Mouse (Mus musculus) liver, postnatal 0 days (tissue): Measurements from ENCODE around the gene Grin3b. TPM values are rescaled to one million over a fixed set of nuclear protein-coding genes. Genes with fewer than 3 reads are reported as not detected.

Experiments
- ATAC-seq: fragments of 200-750 bp; cut with Nextera tagmentation; 2 replicates; pipeline ENCODE4 v1.8.0; 2017; ENCODE audit warnings: mild to moderate bottlenecking, moderate library complexity
- DNase-seq: peaks from one replicate; pipeline ENCODE4 v3.0.0-alpha.2; 2016
- H3K27ac ChIP-seq: fragments of 300-500 bp; sonication (generic); 2 replicates; pipeline ENCODE4 v1.5.1; 2014; ENCODE audit warnings: antibody characterized with exemption, moderate library complexity, mild to moderate bottlenecking, low read depth
- H3K27me3 ChIP-seq: fragments of 300-500 bp; sonication (generic); 2 replicates; pipeline ENCODE4 v1.6.1; 2014; ENCODE audit warnings: low read length, control low read depth, mixed read lengths; ENCODE audit not compliant: insufficient read depth
- H3K36me3 ChIP-seq: fragments of 300-500 bp; sonication (generic); replicated peaks from 2 replicates; pipeline ENCODE4 v1.6.1; 2014; ENCODE audit warnings: mild to moderate bottlenecking, control low read depth, low read length, moderate library complexity, mixed read lengths; ENCODE audit not compliant: insufficient read depth
- H3K4me1 ChIP-seq: fragments of 300-500 bp; sonication (generic); 2 replicates; pipeline ENCODE4 v1.6.1; 2014; ENCODE audit warnings: antibody characterized with exemption, mild to moderate bottlenecking, control low read depth; ENCODE audit not compliant: insufficient read depth
- H3K4me2 ChIP-seq: fragments of 300-500 bp; sonication (generic); 2 replicates; pipeline ENCODE4 v1.6.1; 2014; ENCODE audit warnings: low read depth, mild to moderate bottlenecking, low read length, moderate library complexity, mixed read lengths
- H3K4me3 ChIP-seq: fragments of 300-500 bp; sonication (generic); 2 replicates; pipeline ENCODE4 v1.5.1; 2014; ENCODE audit warnings: low read depth, low read length
- H3K9ac ChIP-seq: fragments of 300-500 bp; sonication (generic); replicated peaks from 2 replicates; pipeline ENCODE4 v1.6.1; 2014; ENCODE audit warnings: mild to moderate bottlenecking, moderate library complexity
- H3K9me3 ChIP-seq: fragments of 300-500 bp; sonication (generic); 2 replicates; pipeline ENCODE4 v1.6.1; 2016; ENCODE audit warnings: mild to moderate bottlenecking, control low read depth, low read length, mixed read lengths
- CTCF ChIP-seq: sonication (generic); IDR thresholded peaks from 2 replicates; pipeline ENCODE4 v1.5.1; 2016; ENCODE audit warnings: antibody characterized with exemption, low read depth
- EP300 ChIP-seq: IDR thresholded peaks from 2 replicates; pipeline ENCODE4 v1.6.1; 2016; ENCODE audit warnings: antibody characterized with exemption, low read depth, mild to moderate bottlenecking
- WGBS: fragments of 180-500 bp; shearing (Covaris S2); extraction: QIAGEN DNeasy Blood & Tissue Kit; methylation state at CpG from one replicate; pipeline ENCODE4 v1.1.7; 2014; ENCODE audit not compliant: insufficient replicate concordance; 5-methylcytosine and 5-hydroxymethylcytosine counted together
- polyA plus RNA-seq: library from polyadenylated mRNA; unstranded; fragments of >200 nt; fragmentation: Nextera tagmentation; extraction: Ambion mirVana; gene quantifications from 2 replicates; pipeline ENCODE4 v1.2.1, GENCODE M21; 2015

The Grin3b gene
- polyA plus RNA-seq, 1 experiment from 2014 or later = 0.05 TPM

GRCm38 (mm10) chr10:79987771-79988505, 17.4 kb downstream of the Grin3b start:
- Histone ChIP-seq H3K36me3 (peaks cover 12% of the 10 kb centered on the region), H3K4me3 (peak overlapping the region; percentile 63), H3K4me1 (peaks cover 37% of the 10 kb centered on the region), H3K27ac (peak overlapping the region; percentile 78), H3K9me3 (no peaks in the 10 kb centered on the region), H3K27me3 (peaks cover 14% of the 10 kb centered on the region), H3K9ac (peak overlapping the region; percentile 73), H3K4me2 (peak overlapping the region; percentile 78)
- 15% methylated on average over 27 of the region's 27 CpGs for WGBS
- DNase-seq = no peak
- ATAC-seq = no peak
- no peak for TF ChIP-seq CTCF
- TF ChIP-seq EP300 = no peak

GRCm38 (mm10) chr10:79988506-79989271, 18.2 kb downstream of the Grin3b start, which contains the start of gene Cnn2:
TSS of gene Cnn2 (plus strand) at chr10:79988584.
- Histone ChIP-seq H3K4me1 (peaks cover 31% of the 10 kb centered on the region), H3K27ac (peak within 1 kb of the TSS; percentile 88), H3K27me3 (peaks cover 14% of the 10 kb centered on the region), H3K9me3 (no peaks in the 10 kb centered on the region), H3K4me3 (peak within 1 kb of the TSS; percentile 63), H3K9ac (peak within 1 kb of the TSS; percentile 73), H3K36me3 (peaks cover 12% of the 10 kb centered on the region), H3K4me2 (peak within 1 kb of the TSS; percentile 78)
- under 1% methylated on average over 59 of the region's 59 CpGs for WGBS
- DNase-seq (peak; percentile 50), ATAC-seq (no peak)
- TF ChIP-seq CTCF (no peak), EP300 (no peak)

GRCm38 (mm10) chr10:79989272-79989786, 18.8 kb downstream of the Grin3b start:
- ATAC-seq = no peak
- Histone ChIP-seq H3K27ac (peak overlapping the region; percentile 78), H3K9me3 (no peaks in the 10 kb centered on the region), H3K27me3 (peaks cover 14% of the 10 kb centered on the region), H3K36me3 (peaks cover 12% of the 10 kb centered on the region), H3K4me2 (peak overlapping the region; percentile 78), H3K9ac (peak overlapping the region; percentile 73), H3K4me3 (peak overlapping the region; percentile 63), H3K4me1 (peaks cover 33% of the 10 kb centered on the region)
- no peak for DNase-seq
- TF ChIP-seq EP300 (no peak), CTCF (no peak)
- 49% methylated on average over 8 of the region's 8 CpGs for whole genome bisulfite sequencing

GRCm38 (mm10) chr10:79989870-79990269, 19.4 kb downstream of the Grin3b start:
- Histone ChIP-seq H3K9me3 (no peaks in the 10 kb centered on the region), H3K9ac (peak overlapping the region; percentile 38; the same call in 1 of the 2 replicates), H3K36me3 (peaks cover 12% of the 10 kb centered on the region), H3K27me3 (peaks cover 14% of the 10 kb centered on the region), H3K27ac (peak overlapping the region; percentile 48; the same call in 1 of the 2 replicates), H3K4me2 (peak overlapping the region; percentile 78), H3K4me1 (peaks cover 38% of the 10 kb centered on the region), H3K4me3 (peak overlapping the region; percentile 63)
- no peak for TF ChIP-seq CTCF
- TF ChIP-seq EP300 = no peak
- ATAC-seq = no peak
- WGBS = 58% methylated on average over 15 of the region's 15 CpGs
- DNase-seq = no peak

GRCm38 (mm10) chr10:79991099-79991498, 20.6 kb downstream of the Grin3b start:
- Histone ChIP-seq H3K27me3 (peaks cover 14% of the 10 kb centered on the region), H3K9ac (no peak overlapping the region), H3K36me3 (peaks cover 12% of the 10 kb centered on the region), H3K27ac (no peak overlapping the region), H3K4me3 (no peak overlapping the region), H3K9me3 (no peaks in the 10 kb centered on the region), H3K4me2 (0 out of 2 replicates have a peak overlapping the region, but pooled peaks have one; percentile 9), H3K4me1 (peaks cover 39% of the 10 kb centered on the region)
- no peak for DNase-seq
- 69% methylated on average over 12 of the region's 12 CpGs for WGBS
- no peak for ATAC-seq
- TF ChIP-seq EP300 (no peak), CTCF (no peak)

- Histone ChIP-seq H3K36me3 (peaks cover 12% of the 10 kb centered on the region), H3K9ac (no peak overlapping the region), H3K27ac (no peak overlapping the region), H3K27me3 (peaks cover 14% of the 10 kb centered on the region), H3K4me3 (no peak overlapping the region), H3K9me3 (no peaks in the 10 kb centered on the region), H3K4me2 (0 out of 2 replicates have a peak overlapping the region, but pooled peaks have one; percentile 9), H3K4me1 (peaks cover 34% of the 10 kb centered on the region)
- no peak for ATAC-seq
- no peak for DNase-seq
- 88% methylated on average over 6 of the region's 6 CpGs for WGBS
- TF ChIP-seq CTCF = peak; percentile 47
- no peak for TF ChIP-seq EP300
These were observed 21.0 kb downstream of the Grin3b start for GRCm38 (mm10) chr10:79991548-79991947.
